Mouse (Mus musculus): ENCODE measurements around the gene Slc16a13. TPM values are rescaled to one million over a fixed set of nuclear protein-coding genes. Genes with fewer than 3 reads are reported as not detected.

The Slc16a13 gene
- total RNA-seq (2015) (4.4 and 7.0 TPM in 2 replicates), total RNA-seq (2017) (2.5 and 4.6 TPM in 2 replicates)

DNA sequence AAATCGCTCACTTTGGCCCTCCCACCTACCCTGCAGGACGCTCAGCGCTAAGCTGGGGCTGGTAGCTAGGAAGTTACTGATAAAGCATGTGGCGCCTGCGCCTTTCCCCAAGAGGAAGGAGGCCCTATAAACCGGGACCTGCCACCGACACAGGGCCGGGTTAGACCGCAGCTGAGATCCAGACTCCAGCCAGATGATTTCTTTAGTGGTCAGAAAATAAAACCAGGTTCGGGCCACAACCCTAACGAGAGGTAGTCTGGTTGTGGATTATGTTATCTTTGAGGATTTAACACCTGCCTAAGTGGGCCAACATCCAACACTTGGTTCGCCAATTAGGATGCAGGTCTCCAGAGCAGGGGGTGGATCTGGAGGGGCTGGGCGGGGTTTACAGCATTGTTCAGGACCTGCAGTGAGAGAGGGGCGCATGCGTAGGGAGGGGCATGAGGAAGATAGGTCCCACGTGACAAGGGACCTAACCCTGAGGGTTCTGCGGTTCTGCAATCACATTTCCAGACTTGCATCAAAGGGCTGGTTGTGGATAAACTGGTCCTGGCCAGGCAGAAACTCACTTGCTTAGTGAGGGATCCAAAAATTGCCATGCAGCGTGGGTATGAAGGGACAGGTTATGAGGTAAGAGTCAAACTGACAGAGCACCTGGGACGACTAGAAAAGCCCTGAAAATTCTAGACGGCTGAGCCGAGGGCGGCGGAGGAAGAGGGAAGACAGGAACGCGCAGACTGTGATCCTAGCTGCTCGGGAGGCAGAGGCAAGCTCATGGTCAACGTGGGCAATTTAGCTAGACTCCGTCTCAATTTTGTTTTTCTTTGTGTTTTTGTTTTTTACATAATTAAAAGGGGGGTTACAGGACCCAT is at the start of gene Slc16a13:
Slc16a13 (minus strand) TSS at position 334 of the 872 bp plus-strand sequence.
- peak; percentile 79 for ATAC-seq (replicated peaks; ENCODE audit: poor library complexity)

DNA sequence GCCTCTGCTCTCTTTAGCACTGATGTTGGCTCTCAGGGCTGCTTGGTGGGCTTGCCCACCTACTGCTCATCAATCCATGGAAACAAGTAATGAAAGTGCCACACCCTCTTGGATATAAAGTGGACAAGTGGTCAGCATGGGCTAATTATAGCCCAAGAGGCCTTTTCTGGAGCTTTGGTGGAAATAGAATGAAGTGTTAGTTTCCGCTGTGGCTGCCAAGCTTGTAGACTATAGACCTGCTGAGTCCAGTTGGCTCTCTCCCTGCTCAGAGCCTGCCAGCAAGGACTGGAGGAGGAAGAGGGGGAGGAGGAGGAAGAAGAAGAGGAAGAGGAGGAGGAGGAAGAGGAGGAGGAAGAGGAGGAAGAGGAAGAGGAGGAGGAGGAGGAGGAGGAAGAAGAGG is 45.5 kb upstream of the Slc16a13 start:
- no peak for ATAC-seq (replicated peaks; ENCODE audit: poor library complexity)

DNA sequence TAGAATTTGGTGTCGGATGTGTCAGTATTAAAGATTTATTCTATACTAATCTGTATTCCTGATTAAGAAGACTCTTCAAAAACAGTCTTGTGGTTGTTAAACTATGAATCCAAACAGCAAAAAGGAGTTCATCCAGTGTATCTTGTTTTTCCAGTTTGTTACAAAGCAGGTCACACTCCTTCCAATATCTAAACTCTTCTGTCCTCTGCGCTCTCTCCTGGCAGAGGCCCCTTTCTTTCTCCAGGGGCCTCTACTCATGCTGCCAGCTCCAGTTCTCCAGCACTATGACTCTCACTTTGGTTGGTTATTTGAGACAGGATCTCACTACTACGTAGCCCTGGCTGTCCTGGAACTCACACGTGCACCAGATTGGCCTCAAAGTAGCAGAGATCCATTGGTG is 45.0 kb upstream of the Slc16a13 start:
- ATAC-seq (replicated peaks; ENCODE audit: poor library complexity) = no peak

DNA sequence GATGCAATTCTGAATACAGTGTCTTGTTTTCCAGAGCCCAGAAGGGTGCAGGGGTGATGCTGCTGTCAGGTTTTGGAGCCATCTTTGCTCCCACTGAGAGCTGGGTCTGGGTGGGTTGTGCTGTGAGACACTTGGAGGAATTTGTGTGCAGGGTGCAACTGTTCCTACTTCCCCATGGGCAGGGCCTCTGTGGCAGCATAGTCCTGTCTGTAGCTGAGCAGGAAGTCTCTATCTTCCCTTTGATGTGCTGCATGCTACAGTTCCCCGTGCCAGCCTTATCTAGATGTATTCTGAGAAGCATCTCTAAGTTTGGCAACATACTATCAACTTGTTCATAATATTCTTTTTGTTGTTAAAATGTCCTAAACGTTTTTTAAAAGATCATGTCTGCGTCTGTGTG is 44.4 kb upstream of the Slc16a13 start:
- peak; percentile 23; the same call in 1 of the 2 replicates for ATAC-seq (replicated peaks; ENCODE audit: poor library complexity)

DNA sequence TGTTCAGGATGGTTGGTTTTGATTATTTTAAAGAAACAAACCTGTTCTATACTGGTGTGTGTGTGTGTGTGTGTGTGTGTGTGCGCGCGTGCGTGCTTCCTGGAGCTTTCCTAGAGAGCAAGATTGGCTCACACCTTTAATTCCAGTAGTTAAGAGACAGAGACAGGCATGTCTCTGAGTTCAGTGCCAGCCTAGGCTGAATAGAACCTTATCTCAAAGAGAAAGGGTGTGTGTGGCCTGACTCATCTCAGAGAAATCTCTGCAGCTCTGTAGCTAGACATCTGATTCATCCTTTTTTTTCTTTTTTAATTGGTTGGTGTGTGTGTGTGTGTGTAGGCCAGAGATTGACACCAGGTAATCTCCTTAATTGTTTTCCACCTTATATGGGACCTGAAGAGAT is 38.2 kb upstream of the Slc16a13 start:
- no peak for ATAC-seq (replicated peaks; ENCODE audit: poor library complexity)

DNA sequence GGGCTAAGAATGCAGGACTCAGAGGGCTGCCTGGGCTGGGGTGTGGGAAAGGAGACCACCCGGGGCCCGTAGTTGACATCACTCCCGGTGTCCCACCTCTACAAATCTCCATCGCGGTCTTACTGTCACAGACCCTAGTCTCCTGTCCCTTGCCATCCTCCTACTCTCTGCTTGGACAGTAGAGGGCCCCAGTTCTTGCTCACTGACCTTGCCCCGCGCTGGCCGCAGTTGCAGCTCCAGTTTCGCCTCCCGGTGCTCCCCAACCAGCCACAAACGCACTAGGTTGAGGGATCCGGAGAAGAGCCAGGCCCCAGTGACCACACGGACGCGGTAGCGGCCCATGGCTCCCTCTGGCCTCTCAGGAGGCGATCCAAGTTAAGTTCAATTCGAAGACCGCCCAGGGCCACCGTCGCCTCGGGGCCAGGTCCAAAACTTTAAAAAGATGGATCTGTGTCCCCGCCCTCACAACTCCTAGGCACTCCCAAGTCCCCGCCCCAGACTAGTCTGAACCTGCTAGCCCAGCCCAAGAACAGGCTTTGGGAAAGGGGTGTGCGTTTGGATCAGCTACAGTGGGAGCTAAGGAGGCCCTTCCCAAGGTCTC is 34.2 kb upstream of the Slc16a13 start, which contains the start of gene Alox12:
Alox12 (minus strand) TSS at position 423 of the 601 bp plus-strand sequence.
- ATAC-seq (replicated peaks; ENCODE audit: poor library complexity) = peak; percentile 42; the same call in 1 of the 2 replicates

DNA sequence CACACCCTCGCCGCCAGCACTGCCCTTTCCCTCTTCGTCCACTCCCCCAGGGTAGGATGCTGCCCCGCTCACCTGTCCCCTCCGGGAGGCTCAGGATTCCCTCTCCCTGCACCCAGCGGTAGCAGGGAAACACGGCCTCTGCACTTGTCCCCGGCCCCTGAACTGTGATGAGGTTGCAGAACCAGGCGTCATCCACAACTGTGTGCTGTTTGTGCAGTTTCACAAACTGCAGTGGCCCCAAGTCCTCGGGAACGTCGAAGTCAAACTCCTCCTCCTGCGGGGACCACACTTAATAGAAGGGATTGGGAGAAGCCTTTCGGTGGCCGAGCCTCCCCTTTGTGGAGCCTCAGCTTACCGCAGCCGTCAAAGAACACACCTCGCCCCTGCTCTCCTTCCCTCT is 33.5 kb upstream of the Slc16a13 start:
- ATAC-seq (replicated peaks; ENCODE audit: poor library complexity) = no peak

DNA sequence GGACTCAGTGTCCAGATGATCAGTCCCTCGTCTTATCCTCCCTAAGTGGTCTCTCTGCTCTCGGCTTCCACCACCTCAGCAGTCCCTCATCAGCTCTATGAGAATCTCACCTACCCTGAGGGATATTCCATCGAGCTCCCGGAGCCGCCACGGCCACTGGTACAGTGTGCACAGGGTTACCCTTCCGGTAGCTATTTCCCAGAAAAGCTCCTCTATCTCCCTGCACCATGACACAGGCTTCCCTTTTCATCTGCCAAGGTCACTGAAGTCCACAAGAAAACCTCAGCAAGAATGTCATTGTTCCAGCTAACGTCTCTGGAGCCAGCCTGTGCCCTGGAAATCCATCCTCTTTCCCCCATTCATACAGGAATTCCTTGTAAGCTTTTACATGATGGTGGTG is 31.0 kb upstream of the Slc16a13 start:
- no peak for ATAC-seq (replicated peaks; ENCODE audit: poor library complexity)

DNA sequence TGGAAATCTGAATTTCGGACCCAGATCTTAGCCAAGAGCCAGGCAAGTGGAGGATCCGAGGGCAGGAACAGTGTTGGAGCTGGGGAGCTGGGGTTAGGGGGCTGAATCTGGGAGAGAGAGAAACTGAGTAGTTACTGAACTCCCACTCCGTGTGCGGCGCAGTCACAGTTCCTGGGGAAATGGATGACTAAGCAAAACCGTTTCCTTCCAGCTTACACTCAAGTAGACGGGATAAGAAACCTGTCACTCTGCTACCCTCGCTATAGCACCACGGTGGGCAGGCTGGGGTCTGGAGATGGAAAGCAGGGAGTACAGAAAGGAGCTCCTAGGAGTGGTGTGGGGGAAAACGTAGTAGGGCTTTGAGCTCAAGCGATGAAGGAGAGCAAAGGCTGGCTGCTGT is 29.3 kb upstream of the Slc16a13 start:
- no peak for ATAC-seq (replicated peaks; ENCODE audit: poor library complexity)

DNA sequence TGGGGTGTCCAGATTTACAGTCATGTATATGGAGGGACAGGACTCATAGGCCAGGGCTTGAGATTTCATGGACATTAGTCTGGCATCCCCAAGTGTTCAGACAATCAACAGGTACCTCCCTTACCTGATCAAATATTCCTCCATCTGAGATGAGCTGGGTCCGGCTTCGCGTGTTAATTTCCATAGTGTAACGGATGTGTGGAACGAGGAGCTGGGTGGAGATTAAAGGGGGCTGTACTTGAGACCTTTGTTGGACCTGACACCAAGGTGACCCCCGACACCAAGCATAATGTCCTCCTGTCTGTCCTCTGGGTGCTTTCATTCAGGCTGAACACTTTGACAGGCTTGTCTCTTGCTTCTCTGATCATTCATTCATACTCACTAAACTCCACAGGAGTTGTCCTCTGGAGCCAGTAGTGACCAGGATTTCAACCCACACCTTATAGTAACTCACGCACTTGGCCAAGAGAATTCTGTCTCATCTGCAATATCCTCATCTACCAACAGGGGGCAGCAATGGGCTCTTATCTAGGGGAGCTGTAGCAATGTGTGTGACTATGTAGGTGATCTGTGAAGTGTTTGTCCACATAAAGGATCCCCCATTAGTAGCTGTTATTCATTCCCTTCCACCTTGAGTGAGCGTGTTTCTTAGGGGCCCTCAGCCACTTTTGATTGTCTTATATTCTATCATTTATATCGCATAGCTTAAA is 26.4 kb upstream of the Slc16a13 start:
- ATAC-seq (replicated peaks; ENCODE audit: poor library complexity) = peak; percentile 84

DNA sequence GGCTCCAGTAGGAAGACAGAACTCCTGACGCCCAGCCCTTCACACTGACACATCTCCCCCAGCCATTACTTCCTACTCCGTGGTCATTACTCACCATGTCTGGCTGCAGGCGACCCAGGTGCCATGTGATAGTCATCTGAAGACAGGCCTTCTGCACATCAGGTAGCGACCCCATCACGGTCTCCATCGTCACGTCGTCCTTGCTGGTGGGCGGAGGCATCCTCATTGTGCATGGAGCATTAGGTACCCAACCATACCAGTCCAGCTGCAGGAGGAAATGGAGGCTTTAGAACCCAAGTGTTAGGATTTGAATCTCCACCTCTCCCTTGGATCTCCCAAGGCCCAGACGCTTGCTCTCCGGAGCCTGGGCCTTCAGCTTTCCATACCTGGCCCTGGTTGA is 21.7 kb upstream of the Slc16a13 start:
- ATAC-seq (replicated peaks; ENCODE audit: poor library complexity) = no peak

DNA sequence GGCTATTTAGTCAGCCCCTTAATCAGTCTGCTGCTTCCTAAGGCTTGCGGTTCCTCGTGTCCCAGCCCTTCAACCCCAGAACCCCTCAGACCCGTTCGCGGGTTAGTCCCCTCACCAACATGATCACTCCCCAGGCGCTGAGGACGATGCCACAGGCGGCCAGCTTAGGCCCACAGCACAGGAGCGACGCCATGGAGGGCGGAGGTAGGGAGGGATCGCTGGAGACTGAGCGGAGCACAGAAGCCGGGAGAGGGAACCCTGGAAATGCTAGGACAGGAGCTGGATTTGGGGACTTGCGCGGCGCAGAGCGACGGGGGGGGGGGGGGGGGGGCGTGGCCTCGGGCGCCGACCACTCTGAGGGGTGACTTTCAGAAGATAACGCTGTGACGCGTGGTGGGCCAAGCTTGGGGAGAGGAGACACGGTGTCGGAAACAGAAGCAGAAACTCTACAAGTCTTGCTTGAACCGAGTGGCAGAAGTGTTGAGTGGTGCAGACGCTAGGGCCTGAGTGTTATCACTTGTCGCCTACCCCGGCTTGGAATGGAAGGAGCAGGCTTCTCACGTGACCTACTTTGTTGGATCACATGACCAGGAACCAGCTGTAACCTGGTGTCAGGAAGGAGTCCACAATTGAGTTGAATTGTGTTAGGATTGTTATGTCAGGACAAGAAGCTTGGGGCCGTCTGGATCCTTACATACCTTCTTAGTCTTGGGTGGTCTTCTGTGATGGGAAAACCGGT is 18.8 kb upstream of the Slc16a13 start, which contains the start of the genes Gm21988 and Rnasek:
Gm21988 (minus strand) TSS at position 290 of the 739 bp plus-strand sequence.
Rnasek (minus strand) TSS at position 302 of the 739 bp plus-strand sequence.
- ATAC-seq (replicated peaks; ENCODE audit: poor library complexity) = peak; percentile 21

DNA sequence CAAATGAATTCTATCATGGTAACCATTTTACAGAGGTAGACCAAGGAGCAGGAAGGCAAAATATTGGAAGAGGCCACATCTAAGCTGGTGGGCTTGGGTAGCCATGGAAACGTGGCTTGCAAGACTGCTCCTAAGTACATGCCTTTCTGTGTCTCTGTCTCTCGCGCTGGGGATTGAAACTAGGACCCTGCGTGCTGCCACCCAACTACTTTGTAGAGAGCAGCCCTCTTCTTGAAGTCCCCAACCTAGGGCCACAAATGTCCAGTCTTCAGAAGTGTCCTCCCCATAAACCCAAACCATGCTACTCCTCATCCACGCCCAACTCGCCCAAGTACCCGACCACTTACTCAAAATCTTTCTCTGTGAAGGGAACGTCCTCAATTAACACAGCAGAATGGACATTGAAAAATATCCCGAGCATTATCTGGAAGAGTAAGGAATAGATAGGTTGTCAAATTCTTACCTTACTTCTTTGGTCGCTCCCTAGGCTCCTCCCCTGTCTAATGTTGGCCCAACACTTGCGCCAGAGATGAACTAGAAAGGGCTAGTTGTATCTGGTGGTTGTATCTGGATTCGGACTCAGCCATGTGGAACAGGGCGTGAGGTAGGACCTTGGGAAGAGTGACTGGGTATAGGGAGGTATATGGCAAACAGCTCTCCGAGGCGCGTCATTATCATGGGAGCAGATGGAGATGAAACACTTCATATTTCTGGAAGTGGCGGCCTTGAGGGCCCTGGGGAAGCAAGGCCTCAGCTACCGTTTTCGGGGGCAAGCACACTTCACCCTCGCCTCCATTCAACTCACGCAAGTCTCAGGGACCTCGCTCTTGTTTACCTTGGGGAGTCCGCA is 18.0 kb upstream of the Slc16a13 start:
- ATAC-seq (replicated peaks; ENCODE audit: poor library complexity) = no peak

DNA sequence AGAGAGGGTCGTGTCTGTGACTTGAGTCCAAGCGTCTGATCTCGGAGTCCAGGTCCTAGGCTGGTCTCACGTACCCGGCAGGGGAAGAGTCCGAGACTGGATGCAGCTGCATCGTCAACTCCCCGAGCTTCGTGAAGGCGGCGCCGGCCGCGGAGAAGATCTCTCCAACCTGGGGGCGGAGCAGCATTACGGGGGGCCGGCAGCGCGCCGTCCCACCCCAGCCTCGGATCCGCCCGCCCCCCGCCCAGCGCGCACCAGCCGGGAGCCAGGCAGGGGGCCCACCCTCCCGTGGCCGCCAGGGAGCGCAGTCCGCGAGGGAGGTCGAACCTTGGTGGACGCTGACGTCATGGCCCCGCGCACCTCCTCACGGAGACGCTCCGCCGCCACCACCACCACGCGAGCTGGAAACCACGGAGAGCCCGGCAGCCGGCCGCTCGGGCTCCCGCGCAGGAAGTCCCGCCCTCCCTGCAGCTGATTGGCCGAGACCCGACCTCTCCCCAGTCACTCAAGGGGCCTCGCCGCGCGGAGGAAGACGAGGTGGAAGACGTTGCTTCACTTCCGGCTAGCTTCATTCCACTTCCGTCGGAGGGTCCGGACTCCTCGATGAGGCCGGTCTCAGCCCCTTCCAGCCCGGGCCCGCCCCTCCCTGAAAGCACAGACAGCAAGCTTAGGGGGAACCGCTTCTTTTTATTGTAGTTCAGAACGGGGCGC is 16.7 kb upstream of the Slc16a13 start, which contains the start of gene 0610010K14Rik:
0610010K14Rik (minus strand) TSS at position 458 of the 711 bp plus-strand sequence.
- peak; percentile 88 for ATAC-seq (replicated peaks; ENCODE audit: poor library complexity)

DNA sequence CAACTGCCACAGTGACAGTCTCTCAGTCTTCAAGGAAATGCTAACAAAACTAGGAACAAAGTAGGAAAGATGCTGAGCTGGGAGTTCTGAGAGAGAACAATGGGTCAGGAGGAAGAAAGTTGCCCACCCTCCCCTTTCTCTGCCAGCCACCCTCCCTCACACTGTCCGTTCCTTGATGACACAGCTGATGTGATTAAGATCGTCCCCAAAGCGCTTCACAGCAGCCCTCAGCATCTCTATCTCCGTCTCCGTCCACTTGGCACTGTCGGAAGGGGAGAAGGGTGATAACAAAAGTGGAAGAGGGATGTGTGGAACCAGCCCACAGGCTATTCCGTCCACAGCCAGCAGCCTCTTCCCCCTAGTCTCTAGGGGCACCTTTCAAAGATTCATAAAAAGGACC is 15.9 kb upstream of the Slc16a13 start:
- no peak for ATAC-seq (replicated peaks; ENCODE audit: poor library complexity)

DNA sequence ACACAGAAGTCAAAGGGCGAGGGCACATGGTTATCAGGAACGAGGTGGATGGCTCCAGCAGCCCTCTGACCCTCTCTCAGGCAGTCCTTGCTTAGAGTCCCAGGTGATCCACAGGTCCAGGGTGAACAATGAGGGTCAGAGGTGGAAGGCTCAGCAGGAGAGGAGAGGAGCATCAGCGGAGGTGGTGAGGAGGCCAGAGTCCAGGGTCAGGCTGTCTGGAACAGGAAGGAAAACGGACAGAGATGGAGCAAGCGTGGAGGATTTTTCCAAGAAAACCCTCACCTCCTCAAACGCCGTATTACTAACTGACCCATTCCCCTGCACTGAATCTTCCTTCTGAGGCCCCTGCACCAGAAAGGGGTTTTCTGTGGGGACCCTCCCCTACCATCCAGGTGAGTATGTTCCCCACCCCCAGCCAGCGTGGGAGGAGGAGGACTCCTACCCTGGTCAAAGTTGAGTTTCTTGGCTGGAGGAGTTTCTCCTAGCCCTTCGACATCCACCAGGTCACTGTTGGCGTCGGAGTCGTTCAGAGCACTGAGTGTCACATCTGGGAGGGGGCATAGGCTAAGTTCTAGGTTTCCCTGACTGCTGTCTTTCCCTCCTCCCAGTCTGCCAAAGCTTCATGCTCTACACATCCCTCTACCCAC is 14.5 kb upstream of the Slc16a13 start:
- ATAC-seq (replicated peaks; ENCODE audit: poor library complexity) = no peak

DNA sequence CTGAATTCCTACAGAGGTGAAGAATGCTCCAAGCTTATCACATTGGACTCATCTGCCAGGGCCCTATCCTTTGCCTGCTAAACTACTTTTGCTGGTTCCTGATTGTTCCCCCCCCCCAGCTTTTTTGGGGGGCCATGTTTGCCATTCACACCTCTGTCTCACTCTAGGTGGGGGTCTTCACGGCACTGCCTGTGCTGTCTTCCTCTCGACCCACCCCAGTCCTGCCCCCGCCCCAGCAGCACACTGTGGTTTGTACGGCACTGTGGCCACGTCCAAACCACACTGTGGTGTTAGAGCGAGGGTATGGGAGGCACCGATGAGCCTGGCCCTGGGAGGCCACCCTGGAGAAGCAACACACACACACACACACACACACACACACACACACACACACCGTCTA is 13.6 kb upstream of the Slc16a13 start:
- no peak for ATAC-seq (replicated peaks; ENCODE audit: poor library complexity)

DNA sequence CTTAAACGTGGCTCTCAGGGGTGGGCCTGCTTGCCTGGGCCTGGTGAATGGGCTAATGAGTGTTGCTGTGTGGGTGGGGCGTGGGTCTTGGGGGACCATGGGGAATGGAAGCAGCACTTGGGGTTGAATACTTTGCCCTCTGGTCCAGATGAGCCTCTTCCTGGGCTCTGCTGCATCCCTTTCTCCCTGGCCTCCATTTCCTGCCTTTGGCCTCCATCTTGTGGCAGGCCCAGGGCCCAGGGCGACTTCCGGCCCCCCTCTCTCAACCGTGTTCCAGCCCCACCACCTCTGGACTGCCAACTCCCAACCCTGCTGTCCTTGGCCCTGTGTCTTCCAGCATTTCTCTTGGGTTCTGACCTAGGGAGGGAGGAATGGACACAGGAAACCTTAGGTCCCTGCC is 13.2 kb upstream of the Slc16a13 start:
- no peak for ATAC-seq (replicated peaks; ENCODE audit: poor library complexity)
